Mouse (Mus musculus) CD8-positive naive resting alpha-beta T cell, adult 2 months (primary cell): ENCODE results near the gene Bcar3.

Source experiments
- DNase-seq, 2 experiments: peaks; one replicate each; pipeline ENCODE4 v3.0.0; 2022; ENCODE audit warnings: low read depth in 2 of 2, low spot score in 2 of 2

Bcar3 gene

DNA sequence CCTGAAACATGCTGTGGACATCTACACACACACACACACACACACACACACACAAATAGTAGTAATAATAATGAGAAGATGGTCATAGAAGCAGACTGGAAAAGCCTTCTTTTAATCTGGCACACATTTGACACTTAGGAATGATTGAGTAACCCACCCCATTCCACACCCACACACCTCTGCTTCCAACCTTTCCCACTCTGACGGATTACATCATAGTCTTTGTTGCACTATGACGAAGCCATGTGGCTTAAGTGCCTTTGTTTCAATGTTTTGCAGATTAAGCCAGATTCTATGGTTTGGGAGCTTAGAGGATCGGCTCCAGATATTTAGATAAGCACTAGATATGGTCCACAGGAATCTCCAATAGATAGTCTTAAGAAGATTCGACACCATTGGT lies 42.1 kb downstream of the Bcar3 start:
- no peak for DNase-seq

DNA sequence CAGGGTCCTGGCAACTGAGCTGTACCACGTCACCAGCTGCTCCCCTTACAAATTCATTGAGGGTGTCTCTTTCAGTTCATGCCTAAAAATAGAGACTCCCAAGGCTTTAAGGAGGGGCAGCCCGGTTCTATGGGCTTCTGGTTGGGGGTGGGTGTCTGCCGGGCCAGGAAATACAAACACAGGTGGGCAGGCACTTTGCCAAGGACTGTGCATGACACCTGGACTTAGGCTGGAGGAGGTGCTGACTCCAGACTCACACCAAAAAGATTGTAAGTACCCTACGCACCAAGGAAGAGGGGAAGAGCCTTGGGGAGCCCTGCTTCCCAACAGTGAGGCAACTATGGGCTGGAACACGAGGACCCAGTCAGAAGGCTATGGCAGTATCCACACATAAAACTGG lies 44.1 kb downstream of the Bcar3 start:
- DNase-seq = no peak

DNA sequence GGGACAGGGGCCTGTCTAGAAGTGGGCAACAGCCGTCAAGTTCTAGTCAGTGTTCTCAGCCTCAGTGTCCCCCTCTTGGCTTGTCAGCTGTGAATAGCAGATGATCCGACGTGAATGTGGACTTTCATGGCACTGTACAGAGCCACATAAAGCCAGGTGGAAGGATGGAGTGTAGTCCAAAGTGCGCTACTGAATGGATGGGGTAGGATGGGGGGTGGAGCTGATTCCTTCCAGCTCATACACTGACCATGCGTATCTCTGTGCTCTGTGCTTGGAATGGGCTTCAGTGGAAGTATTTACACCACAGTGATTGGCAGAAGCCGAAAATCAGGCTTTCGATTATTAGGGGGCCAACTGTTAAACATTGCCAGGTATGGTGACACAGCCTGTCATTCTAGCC lies 45.0 kb downstream of the Bcar3 start:
- no peak for DNase-seq

DNA sequence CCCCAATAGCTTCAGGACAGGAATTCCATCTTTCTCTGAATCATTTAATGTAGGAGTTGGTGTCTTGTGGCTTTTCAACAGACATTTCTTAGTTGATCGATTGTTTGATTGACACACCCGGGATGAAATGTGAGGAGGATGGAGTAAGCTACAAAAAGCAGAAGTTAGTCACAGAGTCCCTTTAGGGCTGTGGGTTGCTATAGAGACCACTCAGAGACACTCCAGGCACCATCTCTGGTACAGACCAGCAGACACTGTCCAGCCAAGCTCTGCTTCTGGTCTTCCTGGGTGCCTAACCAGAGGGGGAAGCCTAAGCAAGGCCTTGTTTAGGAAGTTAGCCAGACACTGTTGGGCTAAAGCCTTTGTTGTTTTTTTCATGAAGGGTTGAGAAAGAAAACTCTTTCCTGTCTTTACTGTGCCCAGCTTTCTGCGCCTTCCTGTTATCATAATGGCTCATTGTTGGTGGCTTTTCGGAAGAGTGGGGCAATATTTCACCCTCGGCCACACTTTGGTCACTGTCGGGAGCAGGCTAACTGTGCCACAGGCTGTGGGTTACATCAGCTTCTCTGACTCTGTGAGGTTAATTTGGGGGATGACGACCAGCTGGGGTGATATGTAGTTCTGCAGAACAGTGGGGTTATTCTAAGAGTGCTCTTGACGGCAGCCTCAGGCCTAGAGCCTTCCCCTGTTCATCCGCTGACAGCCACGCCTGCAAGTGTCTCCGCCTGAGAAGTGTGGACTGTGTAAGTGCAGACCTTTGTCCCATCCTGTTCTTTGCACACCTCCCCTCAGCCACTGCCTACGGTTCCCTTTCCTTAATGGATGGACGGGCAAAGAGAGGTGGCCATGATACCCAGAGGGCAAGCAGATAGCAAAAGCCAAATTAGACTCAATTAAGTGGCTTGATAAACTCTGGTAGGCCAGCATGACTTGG lies 46.5 kb downstream of the Bcar3 start:
- no peak for DNase-seq

DNA sequence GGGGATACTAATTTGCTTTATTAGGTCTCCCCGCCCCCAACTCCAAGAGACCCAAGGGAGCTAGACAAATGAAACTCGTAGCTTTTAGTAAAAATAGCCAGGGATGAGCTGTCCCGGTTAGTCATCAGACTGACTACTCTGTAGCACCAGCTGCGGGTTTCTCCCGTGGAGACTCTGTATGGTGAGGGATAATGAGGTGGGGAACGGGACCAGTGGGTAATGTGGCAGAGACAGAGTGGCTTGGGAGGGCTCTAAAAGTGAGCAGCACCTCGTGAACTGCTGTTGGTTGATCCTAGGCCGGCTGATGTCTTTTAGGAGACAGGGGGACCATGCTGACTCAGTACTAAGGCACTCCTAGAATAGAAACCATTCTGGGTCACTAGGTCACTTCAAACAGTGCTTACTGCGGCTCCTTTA lies 49.5 kb downstream of the Bcar3 start:
- no peak for DNase-seq

DNA sequence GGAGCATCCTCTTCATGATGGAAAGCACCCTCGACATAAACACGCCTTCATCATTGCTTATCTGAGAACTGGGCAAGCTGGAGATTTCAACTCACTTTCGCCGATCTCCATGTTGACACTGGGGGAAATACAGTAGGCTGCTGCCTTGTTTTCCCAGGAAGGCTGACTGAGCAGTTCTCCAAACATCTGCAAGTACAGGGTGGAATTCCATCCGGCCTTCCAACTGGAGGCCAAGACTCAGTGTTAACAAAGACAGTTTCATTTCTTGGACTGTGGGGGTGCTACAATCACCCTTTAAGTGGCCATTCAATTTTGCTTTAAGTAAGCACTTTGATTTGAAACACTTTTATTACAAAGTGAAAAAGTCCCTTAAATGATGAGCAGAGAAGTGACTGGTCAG lies 50.4 kb downstream of the Bcar3 start:
- no peak for DNase-seq

DNA sequence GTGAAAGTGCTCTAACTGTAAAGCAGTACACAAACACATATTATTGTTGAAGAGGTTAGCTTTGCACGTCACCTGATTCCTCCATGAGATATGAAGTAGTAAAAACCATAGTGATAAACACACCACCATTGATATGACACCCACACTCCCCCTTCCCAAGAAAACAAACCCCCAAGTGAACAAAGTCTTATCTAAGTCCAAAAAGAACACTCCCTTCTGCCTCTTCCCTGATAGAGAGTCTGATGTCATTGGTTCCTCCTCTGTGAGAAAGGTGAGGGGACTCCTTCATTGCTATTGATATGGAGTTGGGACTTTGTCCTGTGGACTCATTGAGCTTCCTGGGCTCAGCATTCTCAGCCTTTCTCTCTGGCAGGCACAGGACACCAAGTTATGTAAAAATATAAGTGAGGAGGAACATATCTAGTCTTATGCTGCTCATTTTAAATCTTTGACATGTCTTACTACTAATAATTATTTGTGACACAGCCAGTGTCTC lies 52.1 kb downstream of the Bcar3 start:
- no peak for DNase-seq

DNA sequence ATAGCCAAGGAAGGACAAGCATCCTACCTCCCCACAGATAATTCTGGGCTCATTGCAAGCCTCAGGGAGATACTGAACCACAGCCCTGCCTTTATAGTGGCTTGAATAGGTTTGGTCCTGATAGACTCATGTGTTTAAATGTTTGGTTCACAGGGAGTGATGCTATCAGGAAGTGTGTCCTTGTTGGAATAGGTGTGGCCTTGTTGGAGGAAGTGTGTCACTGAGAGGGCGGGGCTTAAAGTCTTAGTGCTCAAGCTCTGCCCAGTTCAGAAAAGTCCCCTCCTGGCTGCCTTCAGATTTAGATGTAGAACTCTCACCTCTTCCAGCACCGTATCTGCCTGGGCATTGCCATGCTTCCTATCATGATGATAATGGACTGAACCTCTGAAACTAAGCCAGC lies 52.7 kb downstream of the Bcar3 start:
- DNase-seq = no peak

DNA sequence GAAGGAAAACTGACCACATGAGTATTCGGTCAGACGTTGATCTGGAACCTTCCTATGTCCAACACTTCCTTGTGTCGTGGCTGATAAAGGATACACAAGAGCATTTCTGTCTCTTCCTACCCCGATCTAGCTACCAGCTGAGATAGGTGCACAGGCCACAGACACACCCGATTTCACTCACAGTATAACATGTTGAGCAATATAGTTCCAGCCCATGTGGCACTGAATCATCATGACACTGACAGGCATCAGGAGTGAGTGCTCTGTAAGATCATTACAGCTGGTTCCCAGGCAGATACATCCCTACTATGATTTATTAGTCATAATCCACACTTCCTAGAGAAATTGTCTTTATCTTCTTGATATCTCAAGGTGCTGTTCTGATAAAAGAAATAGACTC lies 54.7 kb downstream of the Bcar3 start:
- no peak for DNase-seq

DNA sequence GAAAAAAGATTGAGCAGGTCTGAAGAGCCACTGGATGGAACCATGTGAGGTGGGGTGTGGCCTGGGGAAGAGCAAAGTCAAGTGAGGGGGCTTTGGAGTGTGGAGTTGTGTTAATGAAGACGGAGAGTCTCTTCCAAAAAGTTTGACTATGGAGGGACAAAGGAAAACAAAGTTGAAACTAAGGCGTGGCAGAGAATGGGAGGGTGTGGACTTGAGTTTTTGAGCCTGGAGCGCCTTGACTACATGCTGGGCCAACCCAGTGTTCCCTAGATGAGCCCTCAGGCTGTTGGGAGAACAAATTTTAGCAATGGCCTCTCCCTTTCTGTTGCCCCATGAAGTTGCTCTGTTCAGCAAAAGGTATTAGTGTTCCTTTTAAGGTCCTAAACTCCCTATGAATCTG lies 58.9 kb downstream of the Bcar3 start:
- no peak for DNase-seq

DNA sequence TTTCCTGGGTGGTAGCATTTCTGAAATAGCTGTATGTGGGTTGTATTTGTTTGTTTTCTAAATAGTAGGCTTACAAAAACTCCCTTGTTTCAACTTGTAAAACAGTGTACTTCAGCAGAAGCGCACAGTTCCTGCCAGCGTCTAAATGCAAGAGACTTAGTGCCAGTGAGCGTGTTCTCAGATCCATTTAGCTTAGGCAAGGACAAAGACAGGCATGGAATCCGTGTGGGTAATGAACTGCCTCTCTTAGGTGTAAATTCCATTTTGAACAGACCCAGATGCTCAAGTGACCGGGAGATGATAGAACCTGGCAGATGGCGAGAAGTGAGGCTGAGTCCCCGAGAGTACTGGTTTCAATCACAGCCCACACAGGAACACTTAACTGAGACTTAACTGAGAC lies 65.5 kb downstream of the Bcar3 start:
- DNase-seq = no peak

DNA sequence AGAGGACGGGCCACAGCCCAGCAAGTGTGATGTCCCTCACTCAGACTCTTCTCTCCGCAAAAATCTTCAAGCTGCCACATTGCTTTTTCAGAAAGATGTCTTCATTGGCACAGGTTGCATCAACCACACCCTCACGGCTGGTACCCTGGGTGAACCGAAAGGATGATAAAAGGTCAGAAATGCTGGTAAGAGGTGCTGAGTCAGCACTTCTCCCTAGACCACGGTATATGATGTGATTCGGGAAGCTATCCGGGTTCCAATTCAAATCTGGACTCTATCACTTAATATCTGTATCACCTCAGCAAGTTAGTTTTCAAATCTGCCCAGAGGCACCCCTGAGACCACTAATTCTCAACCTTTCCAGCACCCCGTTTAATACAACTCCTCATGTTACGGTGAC lies 66.0 kb downstream of the Bcar3 start:
- DNase-seq = no peak

DNA sequence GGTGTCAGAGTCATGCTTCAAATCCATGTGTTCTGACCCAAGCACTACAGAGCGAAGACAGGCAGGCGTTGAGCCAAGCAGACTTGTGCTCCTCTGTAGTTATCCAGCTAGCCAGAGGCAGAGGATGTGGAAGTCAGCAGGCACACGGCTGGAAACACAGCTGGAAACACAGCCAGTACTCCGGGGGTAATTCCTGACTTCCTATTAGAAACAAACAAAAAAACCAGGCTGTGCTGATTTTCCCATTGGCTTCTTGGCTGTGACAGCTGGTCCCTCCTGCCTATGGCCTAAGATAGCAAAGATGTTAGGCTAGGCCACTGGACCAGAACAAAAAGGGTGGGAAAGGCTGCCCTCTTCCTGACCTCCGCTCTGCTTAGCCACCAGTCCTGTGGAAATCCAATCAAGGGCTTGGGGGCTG lies 66.8 kb downstream of the Bcar3 start:
- no peak for DNase-seq

DNA sequence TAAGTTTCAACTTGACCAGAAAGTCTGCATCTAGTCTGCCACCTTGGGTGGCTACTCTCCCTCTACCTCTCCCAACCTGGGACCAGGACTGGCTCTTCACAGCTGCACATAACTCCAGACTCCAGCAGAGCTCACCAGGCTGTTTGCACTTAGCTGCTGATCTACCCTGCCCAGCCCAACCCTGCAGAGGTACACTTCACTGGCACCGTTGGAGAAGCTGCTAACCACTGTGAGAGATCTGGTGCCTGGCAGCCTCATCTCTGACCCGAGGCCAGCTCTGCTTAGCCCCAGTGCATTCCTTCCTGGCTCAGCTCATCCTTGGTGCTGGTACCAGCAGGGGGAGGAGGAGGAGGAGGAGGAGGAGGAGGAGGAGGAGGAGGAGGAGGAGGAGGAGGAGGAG lies 68.8 kb downstream of the Bcar3 start:
- DNase-seq = no peak

DNA sequence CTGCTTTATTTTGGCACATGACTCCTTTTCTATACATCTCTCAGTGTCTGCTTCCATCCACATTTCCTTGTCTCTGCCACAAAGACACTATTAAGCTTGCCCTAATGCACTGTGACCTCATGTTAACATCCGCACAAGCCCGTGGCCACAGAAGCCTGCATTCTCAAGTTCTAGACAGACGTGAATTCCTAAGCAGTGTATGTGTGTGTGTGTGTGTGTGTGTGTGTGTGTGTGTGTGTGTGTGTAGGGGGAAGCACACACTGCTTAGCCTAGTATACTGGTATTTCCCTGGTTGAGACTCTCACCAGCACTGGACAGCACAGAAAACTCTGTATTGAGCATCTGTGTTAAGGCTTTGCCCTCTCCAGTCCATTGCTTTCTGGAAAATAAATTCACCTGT lies 70.6 kb downstream of the Bcar3 start:
- DNase-seq = no peak

DNA sequence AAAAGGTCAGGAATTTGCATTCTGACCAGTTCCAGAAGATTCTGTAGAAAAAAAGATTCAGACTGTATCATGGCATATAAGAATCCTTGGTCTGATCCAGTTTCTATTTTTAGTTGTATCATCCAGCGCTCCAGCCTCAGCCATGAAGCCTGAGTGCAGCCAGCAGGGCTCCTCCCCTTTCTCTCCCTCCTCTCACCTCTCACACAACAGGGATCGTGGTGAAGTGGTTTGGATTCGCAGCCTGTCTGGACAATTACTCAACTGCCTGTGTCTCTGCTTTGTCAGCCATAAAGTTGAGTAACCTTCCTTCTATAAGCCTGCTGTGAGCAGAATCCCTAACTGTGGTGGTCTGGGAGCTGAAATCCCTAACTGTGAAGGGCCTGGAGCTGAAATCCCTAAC lies 71.4 kb downstream of the Bcar3 start:
- DNase-seq = no peak

DNA sequence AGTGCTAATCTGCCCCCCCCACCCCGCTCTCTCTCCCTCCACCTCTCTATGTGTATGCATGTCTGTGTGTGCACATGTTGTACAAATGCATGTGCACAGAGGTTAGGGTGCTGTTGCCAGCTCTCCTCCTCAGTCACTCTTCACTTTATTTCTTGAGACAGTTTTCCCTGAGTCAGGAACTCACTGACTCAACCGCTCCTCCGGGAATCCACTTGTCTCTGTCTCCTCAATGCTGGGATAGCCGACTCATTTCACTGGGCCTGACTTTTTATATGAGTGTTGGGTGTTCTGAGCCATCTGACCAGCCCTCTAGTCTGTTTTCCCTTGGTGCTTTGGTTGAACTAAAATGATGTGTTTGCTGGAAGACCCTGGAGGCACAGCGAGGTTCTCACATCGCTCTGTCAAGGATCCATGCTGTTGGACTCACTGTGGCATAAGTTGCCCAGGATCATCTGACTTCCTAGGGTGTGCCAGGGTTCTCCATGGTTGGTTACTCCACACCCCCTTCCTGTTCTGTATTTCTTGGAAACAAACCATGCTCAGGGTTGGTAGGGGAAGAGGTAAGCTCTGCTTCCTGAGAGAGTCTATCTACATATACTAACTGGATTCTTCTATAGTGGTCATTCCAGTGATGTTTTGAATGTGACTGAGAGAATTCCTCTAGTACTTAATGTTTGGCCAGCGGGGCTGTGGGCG lies 77.9 kb downstream of the Bcar3 start:
- DNase-seq = no peak

DNA sequence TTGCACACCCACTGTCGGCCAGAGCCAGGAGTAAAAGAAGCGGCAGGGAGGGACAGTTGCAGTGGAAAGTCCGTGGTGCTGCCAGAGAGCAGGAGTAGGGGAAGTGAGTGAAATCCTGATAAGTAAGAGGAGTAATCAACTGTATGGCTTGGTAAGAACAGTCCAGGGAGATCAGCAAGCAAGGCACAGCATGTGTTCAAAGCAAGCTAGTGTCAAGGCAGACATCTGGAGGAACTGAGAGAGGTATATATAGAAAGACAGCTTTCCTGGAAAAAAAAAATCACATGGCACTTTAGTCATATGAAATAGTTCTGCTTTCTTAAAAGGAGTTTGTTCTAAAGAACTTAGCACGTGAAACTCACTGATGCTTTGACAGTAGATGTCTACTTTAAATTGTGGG lies 78.7 kb downstream of the Bcar3 start:
- DNase-seq = no peak

DNA sequence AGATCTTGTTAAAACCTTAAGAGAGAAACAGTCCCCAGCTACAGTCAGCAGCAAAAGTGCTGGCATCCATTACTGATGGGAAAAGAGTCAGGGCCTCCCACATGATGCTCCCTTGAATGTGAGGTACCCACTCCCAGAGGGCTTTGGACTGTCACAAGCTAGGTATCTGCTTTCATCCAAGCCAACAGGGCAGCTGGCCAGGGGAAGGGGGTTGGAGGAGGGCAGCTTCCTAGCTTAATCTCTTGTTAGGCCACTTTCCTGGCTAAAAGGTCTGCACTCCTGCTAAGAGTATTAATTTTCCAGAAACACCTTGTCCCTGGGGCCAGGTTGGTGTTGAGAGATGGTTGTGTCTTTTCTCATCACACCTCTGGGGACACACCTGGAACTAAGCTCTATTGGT lies 82.1 kb downstream of the Bcar3 start:
- no peak for DNase-seq

DNA sequence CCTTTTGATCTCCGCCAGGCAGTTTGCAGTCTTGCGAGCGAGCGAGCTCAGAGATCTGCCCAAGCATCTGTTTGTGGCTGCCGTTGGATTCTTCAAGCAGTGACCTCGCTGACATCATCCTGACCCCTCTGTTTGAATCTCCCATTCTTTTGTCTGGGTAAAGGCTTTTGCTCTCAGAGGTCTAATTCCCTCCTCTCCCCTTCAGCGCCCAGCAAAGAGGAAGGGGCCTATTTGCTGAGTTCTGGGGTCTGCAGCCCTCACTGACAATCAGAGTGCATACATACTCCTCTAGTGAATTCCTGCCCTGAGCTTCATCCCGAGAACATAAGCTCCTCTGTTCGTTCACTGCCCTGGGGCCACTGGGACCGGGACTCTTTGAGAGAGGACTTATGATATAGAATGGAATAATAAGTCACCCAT lies 82.5 kb downstream of the Bcar3 start:
- no peak for DNase-seq

DNA sequence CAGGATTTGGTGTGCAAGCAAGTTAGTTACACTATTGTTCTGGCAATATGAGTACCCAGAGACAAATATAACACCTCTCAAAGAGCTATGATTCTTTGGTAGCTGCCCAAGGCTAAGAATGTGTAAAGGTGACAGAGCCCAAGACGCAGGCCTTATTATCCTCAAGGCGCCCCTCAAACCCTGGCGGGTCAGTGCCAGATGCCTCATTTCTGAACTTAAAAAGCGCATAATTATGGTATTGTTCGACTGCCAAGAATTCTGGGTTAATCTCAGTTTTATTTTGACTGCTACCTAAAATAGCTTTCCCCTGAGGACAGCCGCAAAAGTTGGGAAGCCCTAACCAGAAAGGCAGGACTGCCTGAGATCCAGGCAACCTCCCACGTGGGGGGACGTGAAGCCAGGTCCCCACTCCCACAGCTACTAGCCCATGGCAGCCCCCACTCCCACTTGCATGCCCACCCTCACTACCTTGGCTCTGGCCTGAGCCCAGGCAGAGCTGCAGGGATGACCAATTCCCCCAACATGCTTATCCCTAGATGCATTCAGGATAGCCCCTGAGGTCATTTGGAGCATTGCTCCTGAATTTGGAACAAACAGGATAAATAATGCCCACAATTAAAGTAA lies 83.0 kb downstream of the Bcar3 start:
- no peak for DNase-seq

DNA sequence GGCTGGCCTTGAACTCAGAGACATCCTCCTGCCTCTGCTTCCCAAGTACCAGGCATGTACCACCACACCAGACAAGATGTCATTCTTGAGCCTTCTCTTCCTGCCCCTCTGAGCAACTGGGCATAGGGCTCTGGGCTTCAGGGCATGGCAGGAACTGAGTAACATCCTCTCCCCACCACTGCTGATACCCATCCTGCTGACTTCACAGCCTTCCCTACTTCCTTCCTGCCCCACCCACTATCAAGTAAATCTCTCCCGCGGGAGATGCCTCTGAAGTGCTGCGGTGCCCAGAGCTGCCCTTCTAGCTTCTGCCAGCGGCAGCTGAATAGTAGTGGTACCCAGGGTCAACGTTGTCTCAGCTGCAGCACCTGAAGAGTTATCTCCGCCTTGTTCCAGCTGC lies 84.7 kb downstream of the Bcar3 start:
- DNase-seq = no peak
